Mouse (Mus musculus): ENCODE data around the gene Amz1. TPM values are rescaled to one million over a fixed set of nuclear protein-coding genes. Genes with fewer than 3 reads are reported as not detected.

The Amz1 gene
- 3.7 and 3.9 TPM in 2 replicates for polyA plus RNA-seq (2014; fragmentation: Nextera tagmentation; extraction: Ambion mirVana)

DNA sequence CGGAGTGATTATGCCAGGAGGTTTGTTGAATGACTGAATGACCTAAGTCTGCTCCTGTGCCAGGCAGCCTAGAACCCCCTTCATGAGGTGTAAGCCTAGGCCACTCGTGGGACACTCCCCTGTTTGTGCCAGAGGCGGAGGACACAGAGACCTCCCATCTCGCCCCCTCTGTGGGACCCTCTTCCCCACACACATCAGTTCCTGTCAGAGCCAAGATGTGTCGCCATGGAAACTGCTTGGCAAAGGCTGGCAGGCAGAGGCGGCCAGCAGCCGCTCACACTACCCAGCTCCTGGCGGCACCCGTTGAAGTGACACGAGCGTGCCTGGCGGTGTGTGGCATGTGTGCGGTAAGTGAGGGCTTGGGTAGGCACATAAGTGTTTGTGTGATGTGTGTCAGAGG, at the start of gene Amz1:
Gene Amz1, plus strand, starts transcription at position 306 of the 400 bp plus-strand sequence.
- Histone ChIP-seq H3K4me3 (replicated peaks; ENCODE audit: low read length) (no peak within 1 kb of the TSS), H3K9me3 (ENCODE audit: control insufficient read depth, low read length) (no peaks in the 10 kb centered on the region), H3K4me1 (replicated peaks; ENCODE audit: control insufficient read depth, insufficient read depth, low read length) (no peaks in the 10 kb centered on the region), H3K4me2 (replicated peaks) (peak within 1 kb of the TSS; percentile 10; the same call in 1 of the 2 replicates), H3K9ac (no peak within 1 kb of the TSS), H3K27me3 (ENCODE audit: control insufficient read depth, insufficient read depth, low read length) (no peaks in the 10 kb centered on the region), H3K27ac (no peak within 1 kb of the TSS), H3K36me3 (replicated peaks; ENCODE audit: control insufficient read depth, insufficient read depth) (peaks cover 10% of the 10 kb centered on the region)
- DNase-seq (ENCODE audit: low spot score) (peak; percentile 73), ATAC-seq (ENCODE audit: low FRiP score) (peak; percentile 65; the same call in 1 of the 2 replicates)
- WGBS = 46% methylated on average over 13 of the region's 13 CpGs

DNA sequence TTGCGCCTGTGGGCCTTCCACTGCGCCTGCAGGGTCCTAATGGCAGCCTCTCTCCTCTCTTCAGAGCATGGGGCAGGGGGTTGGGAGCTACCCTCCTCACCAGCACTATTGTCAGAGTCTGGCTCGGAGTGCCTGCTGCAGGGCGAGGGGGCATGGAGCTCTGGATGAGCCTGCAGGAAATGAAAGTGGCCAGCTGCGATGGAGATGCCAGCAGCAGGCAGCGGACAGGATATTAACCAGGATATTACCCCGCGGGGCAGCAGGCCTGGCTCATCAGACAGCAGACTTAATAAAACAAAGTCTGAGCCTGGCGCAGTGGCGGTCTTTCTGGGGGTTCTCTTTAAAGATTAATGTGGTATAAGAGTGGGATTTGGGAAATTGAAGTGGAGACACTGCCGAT, 48.8 kb upstream of the Amz1 start:
- Histone ChIP-seq H3K4me1 (replicated peaks; ENCODE audit: control insufficient read depth, insufficient read depth, low read length) (no peaks in the 10 kb centered on the region), H3K9ac (no peak overlapping the region), H3K9me3 (ENCODE audit: control insufficient read depth, low read length) (no peaks in the 10 kb centered on the region), H3K4me2 (replicated peaks) (no peak overlapping the region), H3K4me3 (replicated peaks; ENCODE audit: low read length) (no peak overlapping the region), H3K27me3 (ENCODE audit: control insufficient read depth, insufficient read depth, low read length) (no peaks in the 10 kb centered on the region), H3K36me3 (replicated peaks; ENCODE audit: control insufficient read depth, insufficient read depth) (peaks cover 81% of the 10 kb centered on the region), H3K27ac (peak overlapping the region; percentile 43; the same call in 1 of the 2 replicates)
- WGBS = 73% methylated on average over 11 of the region's 11 CpGs
- ATAC-seq (ENCODE audit: low FRiP score) (no peak), DNase-seq (ENCODE audit: low spot score) (no peak)

DNA sequence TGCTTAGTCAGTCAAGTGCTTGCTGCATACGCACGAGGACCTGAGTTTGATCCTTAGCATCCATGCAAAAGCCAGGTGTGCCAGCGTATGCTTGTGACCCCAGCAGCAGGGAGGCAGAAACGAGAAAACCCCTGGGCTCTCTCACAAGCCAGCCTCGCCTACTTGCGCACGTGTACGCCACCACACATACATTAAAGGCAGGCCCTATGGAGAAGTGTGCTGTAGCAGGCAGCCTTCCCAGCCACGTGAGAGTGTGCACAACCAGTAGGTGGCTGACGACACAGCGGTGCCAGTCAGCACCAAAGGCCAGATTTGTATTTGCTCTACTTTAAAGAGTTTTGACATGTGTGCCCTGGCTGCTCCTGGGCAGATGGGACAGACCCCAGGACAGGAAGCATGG, 48.3 kb upstream of the Amz1 start:
- DNase-seq (ENCODE audit: low spot score) (no peak), ATAC-seq (ENCODE audit: low FRiP score) (no peak)
- Histone ChIP-seq H3K27ac (peak overlapping the region; percentile 54), H3K4me3 (replicated peaks; ENCODE audit: low read length) (no peak overlapping the region), H3K9ac (no peak overlapping the region), H3K36me3 (replicated peaks; ENCODE audit: control insufficient read depth, insufficient read depth) (peaks cover 79% of the 10 kb centered on the region), H3K27me3 (ENCODE audit: control insufficient read depth, insufficient read depth, low read length) (no peaks in the 10 kb centered on the region), H3K9me3 (ENCODE audit: control insufficient read depth, low read length) (no peaks in the 10 kb centered on the region), H3K4me2 (replicated peaks) (no peak overlapping the region), H3K4me1 (replicated peaks; ENCODE audit: control insufficient read depth, insufficient read depth, low read length) (no peaks in the 10 kb centered on the region)
- WGBS = 82% methylated on average over 11 of the region's 11 CpGs

DNA sequence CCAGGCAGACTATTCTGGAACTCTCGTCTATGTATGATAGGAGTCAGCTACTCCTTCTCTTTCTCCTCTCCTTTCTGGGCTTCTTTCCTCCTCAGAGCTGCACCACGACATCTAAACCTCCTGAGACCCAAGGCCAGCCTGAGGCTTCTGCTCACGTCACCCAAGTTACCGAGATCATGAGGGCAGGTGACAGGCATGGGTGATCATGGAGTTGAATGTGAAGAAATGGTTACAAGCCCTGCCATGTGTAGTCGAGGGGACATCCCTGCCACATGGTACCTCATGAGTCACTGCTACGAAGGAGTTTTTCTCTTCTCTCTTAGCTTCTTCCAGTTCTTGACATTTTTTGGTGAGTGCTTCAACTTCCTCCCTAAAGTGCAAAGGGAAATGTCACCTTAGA, 46.8 kb upstream of the Amz1 start:
- Histone ChIP-seq H3K4me1 (replicated peaks; ENCODE audit: control insufficient read depth, insufficient read depth, low read length) (no peaks in the 10 kb centered on the region), H3K27ac (no peak overlapping the region), H3K36me3 (replicated peaks; ENCODE audit: control insufficient read depth, insufficient read depth) (peaks cover 80% of the 10 kb centered on the region), H3K27me3 (ENCODE audit: control insufficient read depth, insufficient read depth, low read length) (no peaks in the 10 kb centered on the region), H3K9me3 (ENCODE audit: control insufficient read depth, low read length) (no peaks in the 10 kb centered on the region), H3K4me2 (replicated peaks) (no peak overlapping the region), H3K4me3 (replicated peaks; ENCODE audit: low read length) (no peak overlapping the region), H3K9ac (no peak overlapping the region)
- 91% methylated on average over 6 of the region's 6 CpGs for WGBS
- DNase-seq (ENCODE audit: low spot score) (no peak), ATAC-seq (ENCODE audit: low FRiP score) (no peak)

DNA sequence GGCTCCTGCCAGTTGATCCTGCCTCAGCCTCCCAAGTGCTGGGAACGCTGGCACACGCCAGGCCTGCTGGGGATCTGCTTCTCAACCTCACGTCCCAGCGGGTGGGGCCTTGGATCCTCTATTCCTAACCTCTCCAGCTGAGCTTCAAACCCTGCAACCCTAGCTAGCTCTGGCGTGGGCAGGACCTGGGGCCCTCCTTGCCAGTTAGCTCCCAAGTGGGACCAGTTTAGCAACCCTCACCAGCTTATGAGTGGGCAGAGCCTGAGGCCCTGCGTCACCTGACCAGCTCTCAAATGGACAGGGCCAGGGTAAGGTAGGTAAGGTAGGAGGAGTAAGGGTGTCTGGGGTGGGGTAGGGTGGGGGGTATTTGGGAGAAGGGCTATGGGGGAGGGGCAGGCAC, 43.9 kb upstream of the Amz1 start:
- no peaks in the 10 kb centered on the region for H3K4me1 ChIP-seq (replicated peaks; ENCODE audit: control insufficient read depth, insufficient read depth, low read length)
- H3K9ac ChIP-seq = no peak overlapping the region
- H3K9me3 ChIP-seq (ENCODE audit: control insufficient read depth, low read length) = no peaks in the 10 kb centered on the region
- peaks cover 73% of the 10 kb centered on the region for H3K36me3 ChIP-seq (replicated peaks; ENCODE audit: control insufficient read depth, insufficient read depth)
- WGBS = 88% methylated on average over 6 of the region's 6 CpGs
- ATAC-seq (ENCODE audit: low FRiP score) (no peak), DNase-seq (ENCODE audit: low spot score) (no peak)
- no peaks in the 10 kb centered on the region for H3K27me3 ChIP-seq (ENCODE audit: control insufficient read depth, insufficient read depth, low read length)
- H3K4me2 ChIP-seq (replicated peaks) = no peak overlapping the region
- no peak overlapping the region for H3K27ac ChIP-seq
- H3K4me3 ChIP-seq (replicated peaks; ENCODE audit: low read length) = no peak overlapping the region

DNA sequence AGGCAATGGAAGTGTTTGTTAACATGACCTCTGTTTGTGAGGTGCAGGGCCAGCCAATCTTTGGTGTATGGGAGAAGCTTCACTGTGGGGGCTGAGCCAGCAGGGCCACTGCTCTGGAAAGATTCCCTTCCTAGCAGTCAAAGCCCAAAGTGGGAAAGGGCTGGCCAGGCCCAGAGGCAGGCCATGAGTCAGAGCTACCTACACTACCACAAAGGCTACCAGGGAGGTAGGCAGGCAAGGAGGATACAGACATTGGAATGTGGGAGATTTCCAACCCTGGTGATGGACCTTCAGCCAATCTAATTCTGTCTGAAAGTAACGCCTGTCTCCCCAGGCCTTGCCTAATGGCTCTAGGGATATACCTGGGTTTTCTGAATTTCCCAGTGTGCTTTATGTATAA, 43.0 kb upstream of the Amz1 start:
- DNase-seq (ENCODE audit: low spot score) (no peak), ATAC-seq (ENCODE audit: low FRiP score) (no peak)
- Histone ChIP-seq H3K9me3 (ENCODE audit: control insufficient read depth, low read length) (no peaks in the 10 kb centered on the region), H3K36me3 (replicated peaks; ENCODE audit: control insufficient read depth, insufficient read depth) (peaks cover 75% of the 10 kb centered on the region), H3K4me1 (replicated peaks; ENCODE audit: control insufficient read depth, insufficient read depth, low read length) (no peaks in the 10 kb centered on the region), H3K9ac (no peak overlapping the region), H3K4me2 (replicated peaks) (no peak overlapping the region), H3K27me3 (ENCODE audit: control insufficient read depth, insufficient read depth, low read length) (no peaks in the 10 kb centered on the region), H3K4me3 (replicated peaks; ENCODE audit: low read length) (no peak overlapping the region), H3K27ac (no peak overlapping the region)
- 100% methylated on average over 1 of the region's 1 CpGs for WGBS

DNA sequence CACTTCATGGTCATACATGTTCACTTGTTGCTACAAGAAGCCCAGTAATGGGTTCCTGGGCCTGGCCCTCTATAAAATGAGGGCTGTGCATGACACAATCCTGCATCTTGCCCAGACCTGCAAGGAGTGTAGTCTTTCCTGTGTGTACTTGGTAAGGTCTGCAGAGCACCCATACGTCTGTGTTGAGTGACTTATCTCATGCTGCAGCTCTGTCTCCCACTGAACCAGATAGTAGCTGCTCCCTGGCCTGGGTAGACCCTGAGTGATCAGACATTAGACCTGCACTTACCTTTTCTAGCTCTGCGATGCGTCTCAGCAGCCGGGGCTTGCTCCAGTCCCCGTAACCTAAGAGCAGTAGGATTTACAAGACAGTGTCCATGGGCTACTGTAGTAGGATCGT, 41.8 kb upstream of the Amz1 start:
- DNase-seq (ENCODE audit: low spot score) = no peak
- Histone ChIP-seq H3K36me3 (replicated peaks; ENCODE audit: control insufficient read depth, insufficient read depth) (peaks cover 73% of the 10 kb centered on the region), H3K27me3 (ENCODE audit: control insufficient read depth, insufficient read depth, low read length) (no peaks in the 10 kb centered on the region), H3K27ac (no peak overlapping the region), H3K9me3 (ENCODE audit: control insufficient read depth, low read length) (no peaks in the 10 kb centered on the region), H3K9ac (no peak overlapping the region), H3K4me2 (replicated peaks) (no peak overlapping the region), H3K4me1 (replicated peaks; ENCODE audit: control insufficient read depth, insufficient read depth, low read length) (no peaks in the 10 kb centered on the region), H3K4me3 (replicated peaks; ENCODE audit: low read length) (no peak overlapping the region)
- ATAC-seq (ENCODE audit: low FRiP score) = no peak
- WGBS = 95% methylated on average over 6 of the region's 6 CpGs

DNA sequence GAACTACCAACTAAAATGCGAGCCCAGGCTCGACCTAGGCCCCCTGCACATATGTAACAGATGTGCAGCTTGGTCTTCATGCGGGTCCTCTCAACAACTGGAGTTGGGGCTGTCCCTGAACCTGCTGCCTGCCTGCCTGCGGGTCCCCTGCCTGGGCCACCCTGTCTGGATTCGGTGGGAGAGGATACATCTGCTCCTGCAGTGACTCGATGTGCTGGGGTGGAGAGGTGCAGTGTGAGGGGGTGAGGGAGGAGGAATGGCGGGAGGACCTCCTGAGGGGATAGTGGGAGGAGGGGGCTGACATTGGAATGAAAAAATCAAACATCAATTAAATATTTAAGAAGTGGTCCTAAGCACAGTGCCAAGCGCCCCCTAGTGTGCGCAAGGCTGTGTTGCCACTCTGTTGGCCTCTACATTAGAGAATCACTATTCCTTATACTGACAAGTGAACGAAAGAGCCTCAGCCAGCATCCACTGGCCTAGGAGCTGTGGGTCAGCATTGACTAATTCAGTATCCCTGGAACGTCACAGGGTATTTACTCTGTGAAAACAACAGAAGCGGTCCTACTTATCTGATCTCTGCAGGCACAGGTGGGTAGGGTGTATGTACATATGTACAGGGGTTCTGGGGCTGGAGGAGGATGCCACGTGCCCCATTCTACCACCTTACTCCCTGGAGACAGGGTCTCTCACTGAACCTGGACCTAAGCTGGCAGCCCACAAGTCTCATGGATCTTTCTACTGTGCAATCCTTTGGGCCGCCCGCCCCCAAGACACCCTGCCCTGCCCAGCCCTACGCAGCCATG, 39.4 kb upstream of the Amz1 start:
- Histone ChIP-seq H3K4me2 (replicated peaks) (no peak overlapping the region), H3K36me3 (replicated peaks; ENCODE audit: control insufficient read depth, insufficient read depth) (peaks cover 73% of the 10 kb centered on the region), H3K9me3 (ENCODE audit: control insufficient read depth, low read length) (no peaks in the 10 kb centered on the region), H3K4me3 (replicated peaks; ENCODE audit: low read length) (no peak overlapping the region), H3K27me3 (ENCODE audit: control insufficient read depth, insufficient read depth, low read length) (no peaks in the 10 kb centered on the region), H3K4me1 (replicated peaks; ENCODE audit: control insufficient read depth, insufficient read depth, low read length) (no peaks in the 10 kb centered on the region), H3K27ac (no peak overlapping the region), H3K9ac (no peak overlapping the region)
- 64% methylated on average over 16 of the region's 16 CpGs for WGBS
- no peak for ATAC-seq (ENCODE audit: low FRiP score)
- peak; percentile 73 for DNase-seq (ENCODE audit: low spot score)

DNA sequence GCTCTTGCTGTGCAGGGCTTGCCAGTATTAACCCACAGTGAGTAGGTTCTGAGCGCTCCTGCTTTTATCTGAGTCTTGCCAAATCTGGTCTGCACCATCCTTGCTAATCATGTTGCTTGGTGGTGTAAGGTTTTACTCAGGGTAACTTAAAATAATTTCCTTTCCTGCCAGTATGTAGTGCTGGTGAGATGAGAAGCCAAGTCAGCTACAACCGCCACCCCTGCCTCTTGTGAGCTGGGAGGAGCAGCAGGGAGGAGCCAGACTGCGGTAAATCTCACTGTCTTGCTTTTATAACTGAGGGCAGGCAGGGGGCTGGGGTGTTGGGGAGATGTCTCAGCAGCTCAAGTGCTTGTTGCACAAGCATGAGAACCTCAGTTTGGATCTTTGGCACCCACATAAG, 35.5 kb upstream of the Amz1 start:
- 90% methylated on average over 3 of the region's 3 CpGs for WGBS
- H3K9me3 ChIP-seq (ENCODE audit: control insufficient read depth, low read length) = no peaks in the 10 kb centered on the region

More for the DNA sequence above, 35.5 kb upstream of the Amz1 start:
- H3K27ac ChIP-seq = no peak overlapping the region
- DNase-seq (ENCODE audit: low spot score) (no peak), ATAC-seq (ENCODE audit: low FRiP score) (no peak)
- no peak overlapping the region for H3K9ac ChIP-seq
- no peak overlapping the region for H3K4me3 ChIP-seq (replicated peaks; ENCODE audit: low read length)
- no peaks in the 10 kb centered on the region for H3K4me1 ChIP-seq (replicated peaks; ENCODE audit: control insufficient read depth, insufficient read depth, low read length)
- H3K4me2 ChIP-seq (replicated peaks) = no peak overlapping the region
- no peaks in the 10 kb centered on the region for H3K27me3 ChIP-seq (ENCODE audit: control insufficient read depth, insufficient read depth, low read length)
- H3K36me3 ChIP-seq (replicated peaks; ENCODE audit: control insufficient read depth, insufficient read depth) = peaks cover 80% of the 10 kb centered on the region

All from hindbrain, embryonic 14.5 days (tissue).